Mouse (Mus musculus) small intestine, adult 2 months (tissue): ENCODE measurements at regions not wholly inside any gene's neighbourhood (a gene's known extent, or its start where the extent isn't known, plus 50 kb on each side); places are given as distances from the start of the nearest gene placed in this dataset.

ENCODE experiments used
- H3K27ac ChIP-seq: fragments of 200-500 bp; 2 replicates; pipeline ENCODE4 v1.5.1; 2012; ENCODE audit warnings: low read depth, low read length, control low read depth, inconsistent platforms; ENCODE audit not compliant: insufficient read depth
- H3K27me3 ChIP-seq: fragments of 200-500 bp; 2 replicates; pipeline ENCODE4 v1.6.1; 2012; ENCODE audit warnings: mild to moderate bottlenecking, moderate library complexity, low read length, inconsistent platforms; ENCODE audit not compliant: control insufficient read depth, insufficient read depth
- H3K36me3 ChIP-seq: fragments of 200-500 bp; 2 replicates; pipeline ENCODE4 v1.6.1; 2012; ENCODE audit warnings: mild to moderate bottlenecking, low read length, control low read depth, inconsistent platforms; ENCODE audit not compliant: control insufficient read depth, insufficient read depth
- H3K4me1 ChIP-seq: fragments of 200-500 bp; 2 replicates; pipeline ENCODE4 v1.6.1; 2012; ENCODE audit warnings: low read length, inconsistent platforms, mixed read lengths; ENCODE audit not compliant: control insufficient read depth, insufficient read depth, insufficient read length
- H3K4me3 ChIP-seq: fragments of 200-500 bp; 2 replicates; pipeline ENCODE4 v1.5.1; 2012; ENCODE audit warnings: low read depth, mild to moderate bottlenecking, control low read depth, inconsistent platforms, low read length, moderate library complexity
- CTCF ChIP-seq: fragments of 200-500 bp; IDR thresholded peaks from 2 replicates; pipeline ENCODE4 v1.5.1; 2012; ENCODE audit warnings: low read depth, mild to moderate bottlenecking, control low read depth, inconsistent platforms, low read length, moderate library complexity, mixed read lengths; ENCODE audit not compliant: insufficient replicate concordance, insufficient read length; ENCODE audit errors: extremely low read depth
- POLR2A ChIP-seq: fragments of 200-500 bp; IDR thresholded peaks from 2 replicates; pipeline ENCODE4 v1.6.1; 2012; ENCODE audit warnings: low read depth, mild to moderate bottlenecking, control low read depth, inconsistent platforms, low read length, moderate library complexity
- WGBS: fragments of 180-500 bp; shearing (Covaris S2); methylation state at CpG from one replicate; pipeline ENCODE4 v1.1.7; 2018; 5-methylcytosine and 5-hydroxymethylcytosine counted together

DNA sequence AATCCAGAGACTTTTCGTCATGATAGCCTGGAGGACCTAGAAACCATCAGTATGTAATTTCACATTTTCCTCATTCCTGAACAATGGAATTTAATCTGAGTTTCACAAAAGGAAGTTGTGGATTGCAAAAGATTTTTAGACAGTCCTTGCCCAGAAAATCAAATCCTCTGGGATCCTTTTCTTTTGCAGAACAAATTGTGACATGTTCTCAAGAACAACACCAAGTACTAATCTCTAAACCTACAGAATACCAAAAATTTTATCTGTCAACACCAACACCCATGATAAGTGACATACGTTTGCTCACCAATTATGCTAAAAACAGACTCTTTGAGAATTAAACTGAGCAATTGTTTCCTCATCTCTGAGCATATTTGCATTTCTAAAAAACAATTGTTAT, 605.9 kb downstream of the Kcnj2 start:
- WGBS, result 65% methylated on average over 2 of the region's 2 CpGs
- no peak for TF ChIP-seq CTCF
- TF ChIP-seq POLR2A, result no peak
- no peaks in the 10 kb centered on the region for H3K36me3 ChIP-seq
- H3K27me3 ChIP-seq, result no peaks in the 10 kb centered on the region
- no peak overlapping the region for H3K4me3 ChIP-seq
- no peak overlapping the region for H3K27ac ChIP-seq
- no peaks in the 10 kb centered on the region for H3K4me1 ChIP-seq

- Histone ChIP-seq H3K4me1 (no peaks in the 10 kb centered on the region), H3K4me3 (no peak overlapping the region), H3K27me3 (no peaks in the 10 kb centered on the region), H3K36me3 (no peaks in the 10 kb centered on the region), H3K27ac (no peak overlapping the region)
- 58% methylated on average over 1 of the region's 1 CpGs for WGBS
- TF ChIP-seq POLR2A (no peak), CTCF (no peak)
Observed at GRCm38 (mm10) chr11:111675673-111676072, 609.7 kb downstream of the Kcnj2 start.

GRCm38 (mm10) chr11:111682341-111682740, 616.4 kb downstream of the Kcnj2 start:
- Histone ChIP-seq H3K4me3 (no peak overlapping the region), H3K4me1 (peaks cover 2% of the 10 kb centered on the region; the same call in 1 of the 2 replicates), H3K27me3 (no peaks in the 10 kb centered on the region), H3K36me3 (no peaks in the 10 kb centered on the region), H3K27ac (no peak overlapping the region)
- 81% methylated on average over 7 of the region's 7 CpGs for WGBS
- TF ChIP-seq CTCF (no peak), POLR2A (no peak)

DNA sequence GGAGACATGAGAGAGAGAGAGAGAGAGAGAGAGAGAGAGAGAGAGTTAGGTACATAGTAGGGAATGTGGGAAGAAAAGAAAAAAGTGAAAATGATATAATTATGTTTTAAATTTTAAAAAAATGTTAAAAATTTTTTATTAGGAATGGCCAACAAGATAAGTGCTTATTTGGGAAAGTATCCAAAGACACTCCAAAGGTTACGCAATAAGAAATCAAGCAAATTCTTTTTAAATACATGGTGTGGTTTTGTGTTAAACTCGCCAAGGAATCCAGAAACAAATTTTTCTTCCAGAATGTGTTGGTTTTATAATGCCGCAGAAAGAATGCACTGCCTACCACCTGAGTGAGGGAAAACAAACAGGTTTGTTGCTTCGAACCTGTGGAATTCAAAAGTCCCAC, 617.9 kb downstream of the Kcnj2 start:
- WGBS, result 83% methylated on average over 4 of the region's 4 CpGs

DNA sequence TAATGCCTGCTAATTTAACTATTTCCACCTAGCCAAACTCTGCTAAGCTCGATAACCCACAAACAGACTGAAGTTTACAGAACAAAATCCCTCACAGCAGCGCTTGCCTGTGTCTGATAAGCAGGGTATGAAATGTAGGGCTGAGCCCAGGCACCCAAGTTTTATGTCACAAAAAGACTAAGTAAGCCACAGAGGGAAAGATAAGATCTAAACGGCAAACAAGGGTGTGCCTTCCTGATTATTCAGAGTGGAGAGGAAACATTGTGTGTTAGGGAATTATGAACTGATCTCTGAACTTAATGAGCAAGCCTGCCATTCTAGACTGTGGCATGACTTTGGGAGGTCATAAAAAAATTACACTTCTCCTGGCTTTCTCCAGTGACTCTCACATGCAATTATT, 621.8 kb downstream of the Kcnj2 start:
- H3K27me3 ChIP-seq, result no peaks in the 10 kb centered on the region
- 9% methylated on average over 3 of the region's 3 CpGs for WGBS
- H3K27ac ChIP-seq, result no peak overlapping the region
- H3K36me3 ChIP-seq, result no peaks in the 10 kb centered on the region
- no peak for TF ChIP-seq CTCF
- TF ChIP-seq POLR2A, result no peak
- H3K4me3 ChIP-seq, result no peak overlapping the region
- peaks cover 8% of the 10 kb centered on the region; the same call in 1 of the 2 replicates for H3K4me1 ChIP-seq

More for the DNA sequence above, 617.9 kb downstream of the Kcnj2 start:
- Histone ChIP-seq H3K4me3 (no peak overlapping the region), H3K36me3 (no peaks in the 10 kb centered on the region), H3K4me1 (peaks cover 8% of the 10 kb centered on the region; the same call in 1 of the 2 replicates), H3K27ac (no peak overlapping the region), H3K27me3 (no peaks in the 10 kb centered on the region)
- TF ChIP-seq CTCF, result no peak
- no peak for TF ChIP-seq POLR2A

DNA sequence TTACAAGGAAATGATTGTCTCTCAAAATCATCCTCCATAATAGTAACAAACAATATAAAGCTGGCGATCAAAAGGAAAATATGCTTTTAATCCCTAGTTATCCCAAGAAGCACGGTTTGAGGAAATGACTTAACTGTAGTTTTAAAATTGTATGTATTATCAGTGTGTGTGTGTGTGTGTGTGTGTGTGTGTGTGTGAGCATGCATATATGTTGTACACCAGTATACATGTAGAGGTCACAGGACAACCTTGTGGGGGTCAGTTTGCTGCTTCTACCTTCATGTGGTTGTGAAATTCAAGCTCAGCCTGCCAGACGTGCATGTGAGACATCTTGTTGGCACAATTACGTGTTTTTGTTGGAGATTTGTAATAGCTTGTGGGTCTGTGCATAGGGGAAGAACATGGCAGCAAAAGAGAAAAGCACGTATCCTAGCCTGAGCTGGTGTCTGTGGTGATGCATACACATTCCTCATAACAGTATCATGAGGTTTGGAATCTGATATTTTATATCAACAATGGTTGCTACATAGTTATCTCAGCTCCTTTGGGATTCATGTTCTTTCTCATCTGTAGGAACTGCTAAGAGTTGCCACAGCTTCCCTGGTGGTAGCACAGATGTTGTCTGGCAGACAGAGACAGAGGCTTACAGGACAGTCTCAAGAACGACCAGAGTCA, 622.4 kb downstream of the Kcnj2 start:
- H3K4me3 ChIP-seq, result no peak overlapping the region
- TF ChIP-seq CTCF (no peak), POLR2A (no peak)
- peaks cover 8% of the 10 kb centered on the region; the same call in 1 of the 2 replicates for H3K4me1 ChIP-seq
- H3K27ac ChIP-seq, result peak overlapping the region; percentile 19
- H3K27me3 ChIP-seq, result no peaks in the 10 kb centered on the region
- H3K36me3 ChIP-seq, result no peaks in the 10 kb centered on the region
- 52% methylated on average over 6 of the region's 6 CpGs for WGBS

GRCm38 (mm10) chr11:111689899-111690298, 623.9 kb downstream of the Kcnj2 start:
- Histone ChIP-seq H3K27ac (no peak overlapping the region), H3K27me3 (no peaks in the 10 kb centered on the region), H3K36me3 (no peaks in the 10 kb centered on the region), H3K4me1 (peaks cover 8% of the 10 kb centered on the region; the same call in 1 of the 2 replicates), H3K4me3 (no peak overlapping the region)
- TF ChIP-seq CTCF (no peak), POLR2A (no peak)
- WGBS, result 85% methylated on average over 2 of the region's 2 CpGs
